Comparison of ENCODE assay signal across 8 mouse cellular contexts in the genomic region with DNA sequence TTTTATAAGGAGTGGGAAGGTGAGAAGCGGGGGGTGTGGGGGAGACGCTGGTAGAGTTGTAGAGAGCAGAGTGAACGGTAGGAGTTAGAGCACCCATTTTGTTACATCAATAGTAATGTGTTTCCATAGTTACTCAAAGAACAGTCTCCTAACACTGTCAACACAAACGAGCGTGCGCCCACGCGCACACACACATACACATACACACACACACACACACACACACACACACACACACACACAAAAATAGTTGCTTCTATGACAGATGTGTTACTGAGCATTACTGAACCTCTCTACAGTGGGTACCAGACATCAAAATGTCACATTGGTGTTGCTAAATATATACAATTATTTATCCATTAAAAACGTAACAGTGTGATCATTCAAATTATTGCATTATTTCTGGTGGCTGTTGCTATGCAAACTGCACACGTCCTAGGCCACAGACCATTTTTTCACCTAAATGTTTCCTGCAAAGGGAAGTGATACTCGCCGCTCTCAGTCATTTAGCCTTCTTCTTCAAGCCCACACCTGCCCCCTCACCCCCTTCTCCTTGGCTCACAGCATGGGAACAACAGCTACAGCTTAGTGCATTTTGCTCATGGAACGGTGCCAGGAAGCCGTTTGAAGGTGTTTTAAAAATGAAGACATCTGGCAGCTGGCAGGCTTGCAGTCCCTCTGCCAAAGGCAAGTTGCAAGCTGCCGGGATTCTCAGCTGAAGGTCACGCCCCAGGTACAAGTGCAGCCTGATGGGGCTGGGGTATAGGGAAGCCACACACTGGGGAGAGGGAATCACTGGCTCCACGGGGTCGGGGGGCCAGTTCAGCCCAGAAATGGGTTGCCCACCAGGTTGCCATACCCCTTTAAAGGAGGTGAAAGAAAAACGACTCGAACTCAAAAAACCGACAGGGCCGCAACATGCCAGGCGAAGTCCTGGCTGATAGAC.
DNase-seq lines count a peak whose midpoint lies in the region; ATAC-seq and TF ChIP-seq lines count a peak whose summit lies in the region.

No protein-coding gene starts in this region.

- H3K4me1 ChIP-seq in stomach, embryonic 16.5 days (ENCODE audit: control insufficient read depth, insufficient read depth, low read length): no peaks in the 10 kb centered on the region
- H3K4me1 ChIP-seq in stomach, postnatal 0 days (replicated peaks; ENCODE audit: control insufficient read depth, insufficient read depth): no peaks in the 10 kb centered on the region
- no peaks in the 10 kb centered on the region for H3K4me1 ChIP-seq in lung, embryonic 14.5 days (ENCODE audit: insufficient read depth)

- H3K27ac ChIP-seq in stomach, embryonic 16.5 days (ENCODE audit: low read length): no peak overlapping the region
- no peak overlapping the region for H3K27ac ChIP-seq in stomach, postnatal 0 days (replicated peaks)
- no peak overlapping the region for H3K27ac ChIP-seq in lung, embryonic 14.5 days (ENCODE audit: low read depth)

- no peaks in the 10 kb centered on the region for H3K27me3 ChIP-seq in stomach, embryonic 16.5 days (ENCODE audit: control insufficient read depth, insufficient read depth, low read length)
- no peaks in the 10 kb centered on the region for H3K27me3 ChIP-seq in stomach, postnatal 0 days (ENCODE audit: control insufficient read depth, insufficient read depth, low read length)
- no peaks in the 10 kb centered on the region for H3K27me3 ChIP-seq in lung, embryonic 14.5 days (ENCODE audit: insufficient read depth, low read length)

- no peak for TF ChIP-seq EP300 in stomach, postnatal 0 days (optimal IDR thresholded peaks at IDR 0.05)

- no peaks in the 10 kb centered on the region for H3K36me3 ChIP-seq in stomach, embryonic 16.5 days (ENCODE audit: control insufficient read depth, insufficient read depth, low read length)
- H3K36me3 ChIP-seq in stomach, postnatal 0 days (ENCODE audit: control insufficient read depth, insufficient read depth, low read length): no peaks in the 10 kb centered on the region
- H3K36me3 ChIP-seq in lung, embryonic 14.5 days (ENCODE audit: insufficient read depth): no peaks in the 10 kb centered on the region

- peak; percentile 44 for ATAC-seq in stomach, embryonic 16.5 days (ENCODE audit: insufficient read depth, low FRiP score)
- ATAC-seq in stomach, postnatal 0 days (ENCODE audit: low FRiP score, low TSS enrichment): no peak
- peak; percentile 94 for ATAC-seq in lung, embryonic 14.5 days (ENCODE audit: insufficient read depth)

- no peak overlapping the region for H3K9ac ChIP-seq in stomach, embryonic 16.5 days (ENCODE audit: low read length)
- no peak overlapping the region for H3K9ac ChIP-seq in stomach, postnatal 0 days (ENCODE audit: low read length)
- H3K9ac ChIP-seq in lung, embryonic 14.5 days: no peak overlapping the region

- no peaks in the 10 kb centered on the region for H3K9me3 ChIP-seq in stomach, embryonic 16.5 days (replicated peaks; ENCODE audit: control insufficient read depth, low read length)
- no peaks in the 10 kb centered on the region for H3K9me3 ChIP-seq in stomach, postnatal 0 days (ENCODE audit: control insufficient read depth, low read length)
- no peaks in the 10 kb centered on the region for H3K9me3 ChIP-seq in lung, embryonic 14.5 days (ENCODE audit: low read depth, low read length)

- peak; percentile 24 for DNase-seq in adrenal gland, postnatal 14 days
- no peak for DNase-seq in adrenal gland, postnatal 25 days
- DNase-seq in stomach, postnatal 0 days (ENCODE audit: low spot score): no peak
- DNase-seq in lung, embryonic 14.5 days: peak; percentile 93
- peak; percentile 47 for DNase-seq in testis, postnatal 10 days (ENCODE audit: low spot score)
- DNase-seq in adrenal gland, postnatal 36 days: no peak
- no peak for DNase-seq in adrenal gland, adult 18-20 months (ENCODE audit: low spot score in 2 of 2)

- no peak overlapping the region for H3K4me2 ChIP-seq in stomach, embryonic 16.5 days (ENCODE audit: low read depth, low read length)
- no peak overlapping the region for H3K4me2 ChIP-seq in stomach, postnatal 0 days (replicated peaks; ENCODE audit: low read depth)
- H3K4me2 ChIP-seq in lung, embryonic 14.5 days: 0 out of 2 replicates have a peak overlapping the region, but pooled peaks have one; percentile 8

- H3K4me3 ChIP-seq in stomach, embryonic 16.5 days (replicated peaks; ENCODE audit: low read length): no peak overlapping the region
- H3K4me3 ChIP-seq in stomach, postnatal 0 days (ENCODE audit: low read depth, low read length): no peak overlapping the region
- no peak overlapping the region for H3K4me3 ChIP-seq in lung, embryonic 14.5 days (ENCODE audit: low read depth, low read length)

- WGBS in stomach, embryonic 16.5 days: 51% methylated on average over 23 of the region's 23 CpGs
- 54% methylated on average over 23 of the region's 23 CpGs for WGBS in stomach, postnatal 0 days
- 38% methylated on average over 23 of the region's 23 CpGs for WGBS in lung, embryonic 14.5 days

- TF ChIP-seq CTCF in stomach, postnatal 0 days (IDR thresholded peaks at IDR 0.05; ENCODE audit: low read depth): no peak
- no peak for TF ChIP-seq CTCF in lung, embryonic 14.5 days (IDR thresholded peaks at IDR 0.05; ENCODE audit: low read depth)

Comparison
In these comparisons a context has a peak if more than half of its experiments do, and no peak if none do; other contexts are left out.
1. DNase-seq: peak in adrenal gland, postnatal 14 days (single experiment), lung, embryonic 14.5 days (single experiment) and testis, postnatal 10 days (single experiment); none in adrenal gland, postnatal 25 days (single experiment), stomach, postnatal 0 days (single experiment), adrenal gland, postnatal 36 days (0 of 2) and adrenal gland, adult 18-20 months (0 of 2).